Mouse (Mus musculus) cortical plate, adult 2 months (tissue): ENCODE results near the gene Ppp1r26.

Experiments
- CTCF ChIP-seq: fragments of 200-500 bp; IDR thresholded peaks from 2 replicates; pipeline ENCODE4 v1.5.1; 2011; ENCODE audit warnings: mild to moderate bottlenecking, control low read depth, low read length; ENCODE audit not compliant: insufficient read depth; ENCODE audit errors: extremely low read depth
- POLR2A ChIP-seq: fragments of 200-500 bp; IDR thresholded peaks from 2 replicates; pipeline ENCODE4 v1.6.1; 2011; ENCODE audit warnings: mild to moderate bottlenecking, low read length, control low read depth; ENCODE audit not compliant: insufficient read depth; ENCODE audit errors: extremely low read depth

- no peak for TF ChIP-seq POLR2A
- no peak for TF ChIP-seq CTCF
These were observed 32.9 kb downstream of the Ppp1r26 start for GRCm38 (mm10) chr2:28479208-28480204.
